Mouse (Mus musculus): ENCODE results near the gene Zfp429. TPM values are rescaled to one million over a fixed set of nuclear protein-coding genes. Genes with fewer than 3 reads are reported as not detected.

Zfp429 gene
- polyA plus RNA-seq, 1 experiment: 13.5 TPM

GRCm38 (mm10) chr13:67360131-67360744 is 39.4 kb downstream of the Zfp429 start, which contains the start of the genes Gm28044 and Zfp953:
Gm28044 (minus strand) TSS chr13:67360536.
Zfp953 (minus strand) TSS chr13:67360605.
- peaks cover 5% of the 10 kb centered on the region; the same call in 1 of the 2 replicates for H3K4me1 ChIP-seq (ENCODE audit: control insufficient read depth, insufficient read depth, low read length)
- H3K27ac ChIP-seq (ENCODE audit: insufficient read depth, low read depth, low read length): peak within 1 kb of the TSS; percentile 83
- no peak for TF ChIP-seq CTCF (IDR thresholded peaks at IDR 0.05; ENCODE audit: low read depth, low read length)
- no peak for TF ChIP-seq POLR2A (IDR thresholded peaks at IDR 0.05; ENCODE audit: borderline replicate concordance, low read depth, low read length)

DNA sequence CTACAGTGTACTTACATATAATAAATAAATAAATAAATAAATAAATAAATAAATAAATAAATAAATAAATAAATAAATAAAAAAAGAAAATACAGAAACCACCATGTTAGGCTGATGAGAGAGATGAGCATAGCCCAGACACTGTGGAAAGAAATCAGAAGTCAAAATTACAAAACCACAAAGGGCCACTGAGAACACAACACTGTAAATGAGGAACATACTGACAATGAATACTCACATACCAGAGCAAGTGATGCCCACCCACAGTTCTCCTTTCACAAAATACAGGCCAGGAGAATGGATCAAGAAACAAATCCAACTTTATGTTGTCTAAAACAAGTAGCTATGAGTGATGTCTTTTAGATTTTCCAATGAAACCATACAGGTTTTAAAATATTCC is 47.8 kb downstream of the Zfp429 start:
- H3K4me1 ChIP-seq (ENCODE audit: control insufficient read depth, insufficient read depth, low read length): no peaks in the 10 kb centered on the region
- no peak overlapping the region for H3K27ac ChIP-seq (ENCODE audit: insufficient read depth, low read depth, low read length)
- TF ChIP-seq POLR2A (IDR thresholded peaks at IDR 0.05; ENCODE audit: borderline replicate concordance, low read depth, low read length): no peak
- TF ChIP-seq CTCF (IDR thresholded peaks at IDR 0.05; ENCODE audit: low read depth, low read length): no peak
- no peak overlapping the region for H3K4me3 ChIP-seq (ENCODE audit: insufficient read depth, low read length)

More at GRCm38 (mm10) chr13:67360131-67360744, 39.4 kb downstream of the Zfp429 start, which contains the start of the genes Gm28044 and Zfp953:
- peak within 1 kb of the TSS; percentile 95 for H3K4me3 ChIP-seq (ENCODE audit: insufficient read depth, low read length)

DNA sequence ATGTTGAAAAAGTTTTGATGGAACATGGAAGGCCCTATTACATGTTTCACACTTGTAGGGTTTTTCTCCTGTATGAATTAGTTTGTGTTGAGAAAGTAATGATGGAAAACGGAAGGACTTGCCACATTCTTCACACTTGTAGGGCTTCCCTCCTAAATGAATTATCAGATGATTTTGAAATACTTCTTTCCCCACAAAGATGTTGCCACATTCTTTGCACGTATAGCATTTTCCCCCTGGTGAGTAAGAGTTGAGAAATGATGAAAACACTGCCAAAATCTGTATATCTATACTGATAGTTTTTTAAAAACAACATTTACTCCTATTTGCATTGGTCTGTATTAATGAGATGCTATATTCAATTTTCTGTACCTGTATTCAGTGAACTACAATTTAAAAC is 56.2 kb downstream of the Zfp429 start:
- no peak overlapping the region for H3K27ac ChIP-seq (ENCODE audit: insufficient read depth, low read depth, low read length)
- TF ChIP-seq CTCF (IDR thresholded peaks at IDR 0.05; ENCODE audit: low read depth, low read length) (no peak), POLR2A (IDR thresholded peaks at IDR 0.05; ENCODE audit: borderline replicate concordance, low read depth, low read length) (no peak)
- no peak overlapping the region for H3K4me3 ChIP-seq (ENCODE audit: insufficient read depth, low read length)
- no peaks in the 10 kb centered on the region for H3K4me1 ChIP-seq (ENCODE audit: control insufficient read depth, insufficient read depth, low read length)

Other genes with a start within 250 kb of the Zfp429 start
- gene Rsl1, start 226.6 kb downstream of the Zfp429 start, polyA plus RNA-seq (2012; ENCODE audit: insufficient read depth, insufficient read length, missing spikeins): 9.2 and 11.7 TPM in 2 replicates
- gene Zfp455, start 205.3 kb downstream of the Zfp429 start, polyA plus RNA-seq (2012; ENCODE audit: insufficient read depth, insufficient read length, missing spikeins): 6.5 and 6.7 TPM in 2 replicates
- 2.5 and 2.7 TPM in 2 replicates for gene Zfp458, start 121.4 kb downstream of the Zfp429 start, polyA plus RNA-seq (2012; ENCODE audit: insufficient read depth, insufficient read length, missing spikeins)
- gene Zfp457, start 93.3 kb downstream of the Zfp429 start, polyA plus RNA-seq (2012; ENCODE audit: insufficient read depth, insufficient read length, missing spikeins): 0.84 TPM in 1 of 2 replicates, not detected in the other
- gene Zfp595, start 67.2 kb downstream of the Zfp429 start, polyA plus RNA-seq (2012; ENCODE audit: insufficient read depth, insufficient read length, missing spikeins): 7.0 and 7.9 TPM in 2 replicates
- gene Gm28044, start 39.3 kb downstream of the Zfp429 start, polyA plus RNA-seq (2012; ENCODE audit: insufficient read depth, insufficient read length, missing spikeins): not detected in 2 replicates
- 5.8 and 6.2 TPM in 2 replicates for gene Zfp953, start 39.2 kb downstream of the Zfp429 start, polyA plus RNA-seq (2012; ENCODE audit: insufficient read depth, insufficient read length, missing spikeins)
- gene Gm28041, start 24.1 kb downstream of the Zfp429 start, polyA plus RNA-seq (2012; ENCODE audit: insufficient read depth, insufficient read length, missing spikeins): 1.7 TPM in 1 of 2 replicates, not detected in the other
- 4.5 and 7.1 TPM in 2 replicates for gene Zfp456, start 24.0 kb downstream of the Zfp429 start, polyA plus RNA-seq (2012; ENCODE audit: insufficient read depth, insufficient read length, missing spikeins)
- gene Zfp459, start 21.6 kb upstream of the Zfp429 start, polyA plus RNA-seq (2012; ENCODE audit: insufficient read depth, insufficient read length, missing spikeins): 0.16 TPM in 1 of 2 replicates, not detected in the other
- 11.4 and 14.8 TPM in 2 replicates for gene Zfp874a, start 51.8 kb upstream of the Zfp429 start, polyA plus RNA-seq (2012; ENCODE audit: insufficient read depth, insufficient read length, missing spikeins)
- 11.2 and 11.4 TPM in 2 replicates for gene Zfp874b, start 84.4 kb upstream of the Zfp429 start, polyA plus RNA-seq (2012; ENCODE audit: insufficient read depth, insufficient read length, missing spikeins)
- 6.1 and 8.0 TPM in 2 replicates for gene Zfp58, start 100.7 kb upstream of the Zfp429 start, polyA plus RNA-seq (2012; ENCODE audit: insufficient read depth, insufficient read length, missing spikeins)
- not detected in 2 replicates for gene Gm26965, start 126.3 kb upstream of the Zfp429 start, polyA plus RNA-seq (2012; ENCODE audit: insufficient read depth, insufficient read length, missing spikeins)
- gene Zfp87, start 126.4 kb upstream of the Zfp429 start, polyA plus RNA-seq (2012; ENCODE audit: insufficient read depth, insufficient read length, missing spikeins): 21.8 and 22.7 TPM in 2 replicates
- gene Zfp748, start 154.0 kb upstream of the Zfp429 start, polyA plus RNA-seq (2012; ENCODE audit: insufficient read depth, insufficient read length, missing spikeins): 5.9 and 6.3 TPM in 2 replicates
- 9.5 and 10.8 TPM in 2 replicates for gene Zfp729b, start 209.9 kb upstream of the Zfp429 start, polyA plus RNA-seq (2012; ENCODE audit: insufficient read depth, insufficient read length, missing spikeins)
- gene Gm49345, start 237.9 kb upstream of the Zfp429 start, polyA plus RNA-seq (2012; ENCODE audit: insufficient read depth, insufficient read length, missing spikeins): 2.5 and 6.9 TPM in 2 replicates
- gene Zfp729a, start 238.0 kb upstream of the Zfp429 start, polyA plus RNA-seq (2012; ENCODE audit: insufficient read depth, insufficient read length, missing spikeins): 9.1 and 14.2 TPM in 2 replicates